Mouse (Mus musculus) thymus, postnatal 10 days (tissue): ENCODE data around the gene Fam170b.

Experiments used
- DNase-seq, 2 experiments: peaks; one replicate each; pipeline ENCODE4 v3.0.0; 2021; ENCODE audit warnings: low spot score in 2 of 2

The Fam170b gene

DNA sequence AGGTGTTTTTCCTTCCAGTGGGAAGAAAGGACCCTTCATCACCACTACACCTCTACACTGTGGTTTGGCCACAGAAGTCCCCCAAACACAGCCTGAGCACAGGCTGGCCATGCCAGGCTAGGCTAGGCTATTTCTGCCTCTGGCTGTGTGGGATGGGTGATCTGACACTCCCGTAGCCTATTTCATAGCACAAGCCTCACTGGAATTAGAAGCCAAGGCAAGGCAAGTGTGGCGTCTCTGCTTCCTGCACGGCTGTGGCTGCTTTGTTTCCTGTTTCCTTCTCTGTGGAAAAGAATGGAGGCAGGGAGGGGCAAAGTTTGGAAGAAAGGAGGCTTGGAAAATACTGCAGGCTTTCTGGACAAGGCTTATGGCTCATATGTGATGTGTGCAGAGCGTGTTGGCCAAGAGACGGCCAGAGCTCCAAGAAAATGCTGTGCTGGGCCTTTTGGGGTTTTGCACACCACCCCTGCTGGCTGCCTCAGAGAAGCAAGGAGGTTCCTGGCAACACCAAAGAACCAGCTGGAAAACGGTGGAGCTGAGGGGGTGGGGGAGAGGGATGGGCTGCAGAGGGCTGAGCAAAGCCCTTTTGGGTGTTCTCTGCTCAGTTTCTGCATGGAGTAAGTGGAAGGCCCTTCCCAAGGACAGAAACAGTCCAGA lies 5.6 kb upstream of the Fam170b start:
- no peak for DNase-seq

DNA sequence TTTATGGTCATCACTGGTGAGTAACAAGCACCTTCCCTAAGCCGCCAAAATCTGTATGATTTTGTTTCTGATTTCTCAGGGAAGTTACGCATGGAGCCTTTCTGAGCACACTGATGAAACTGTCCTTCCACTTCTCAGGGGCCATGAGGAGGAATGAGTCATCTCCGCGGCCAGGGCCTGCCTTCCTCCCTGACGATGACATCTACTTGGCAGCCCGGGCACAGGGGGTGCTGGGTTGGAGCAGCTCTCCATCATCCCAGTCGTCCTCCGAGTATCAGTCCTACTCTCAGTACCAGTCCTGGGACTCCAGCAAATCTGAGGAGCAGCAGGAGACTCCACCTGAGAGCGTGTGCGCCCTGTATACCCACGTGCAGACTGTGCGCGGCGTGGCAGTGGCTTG lies 1.4 kb downstream of the Fam170b start:
- DNase-seq, result no peak

DNA sequence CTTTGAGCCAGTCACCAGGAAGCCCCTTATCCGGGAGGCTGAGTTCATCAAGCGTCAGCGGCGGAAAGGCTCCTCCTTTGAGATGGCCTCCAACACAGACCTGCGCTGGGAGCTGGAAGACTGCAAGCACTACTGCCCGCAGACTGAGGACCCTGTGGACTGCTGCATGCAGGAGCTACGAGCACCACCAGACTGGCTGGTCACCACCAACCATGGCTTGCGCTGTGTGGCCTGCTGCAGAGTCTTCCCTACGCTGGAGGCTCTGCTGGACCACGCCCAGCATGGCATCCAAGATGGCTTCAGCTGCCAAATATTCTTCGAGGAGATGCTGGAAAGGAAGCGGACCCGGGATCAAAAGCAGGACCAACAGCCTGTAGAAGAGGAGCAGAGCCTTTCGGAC lies 1.8 kb downstream of the Fam170b start:
- DNase-seq, result no peak

DNA sequence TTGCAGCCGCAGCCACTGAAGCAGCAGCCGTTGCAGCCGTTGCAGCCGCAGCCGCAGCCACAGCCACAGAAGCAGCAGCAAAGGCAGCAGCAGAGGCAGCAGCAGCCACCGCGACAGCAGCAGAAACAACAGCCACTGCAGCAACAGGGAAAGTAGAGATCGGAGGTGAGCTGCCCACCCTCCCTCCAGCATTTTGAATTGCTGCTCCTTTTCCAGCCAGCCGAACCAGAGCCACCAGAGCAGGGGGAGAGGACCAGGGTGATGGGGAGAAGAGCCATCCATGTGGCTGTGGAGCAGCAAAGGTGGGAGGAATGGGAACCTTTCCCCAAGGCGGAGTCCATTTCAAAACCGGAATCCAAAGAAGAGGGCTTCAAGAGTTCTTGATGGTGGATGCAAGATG lies 2.4 kb downstream of the Fam170b start:
- no peak for DNase-seq

DNA sequence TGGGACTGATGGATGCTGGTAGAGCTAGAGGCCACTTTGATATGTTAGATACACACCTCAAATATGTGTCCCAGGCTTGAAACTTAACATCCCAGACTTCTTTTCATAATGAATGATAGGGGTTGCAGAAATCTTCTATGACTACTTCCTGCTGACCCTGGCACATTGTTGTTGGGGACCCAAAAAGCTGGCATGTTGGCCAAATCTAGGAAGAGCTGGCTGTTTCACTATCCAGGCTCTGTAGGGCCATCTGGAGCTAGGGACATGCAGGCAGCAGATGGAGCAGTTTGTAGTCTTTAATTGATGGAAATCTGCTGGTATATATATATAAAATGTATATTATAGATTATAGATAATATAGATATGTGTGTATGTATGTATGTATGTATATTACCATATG lies 8.3 kb downstream of the Fam170b start:
- no peak for DNase-seq

DNA sequence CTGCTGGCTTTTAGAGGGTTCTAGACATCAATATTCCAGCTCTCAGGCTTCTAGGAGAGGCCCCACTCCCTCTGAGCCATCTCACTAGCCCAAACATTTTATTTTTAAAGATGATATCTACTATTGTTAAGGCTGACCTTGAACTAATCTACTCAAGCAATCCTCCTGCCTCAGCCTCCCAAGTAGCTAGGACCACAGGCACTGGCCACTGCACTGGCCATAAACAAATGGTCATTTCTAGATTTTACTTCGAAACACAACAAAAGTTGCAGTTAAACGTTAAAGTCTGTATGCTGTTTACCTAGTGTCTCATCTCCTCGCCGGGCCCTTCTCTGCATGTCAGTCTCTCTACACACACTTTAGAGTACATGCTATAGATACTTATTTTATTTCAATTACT lies 20.3 kb downstream of the Fam170b start:
- no peak for DNase-seq

DNA sequence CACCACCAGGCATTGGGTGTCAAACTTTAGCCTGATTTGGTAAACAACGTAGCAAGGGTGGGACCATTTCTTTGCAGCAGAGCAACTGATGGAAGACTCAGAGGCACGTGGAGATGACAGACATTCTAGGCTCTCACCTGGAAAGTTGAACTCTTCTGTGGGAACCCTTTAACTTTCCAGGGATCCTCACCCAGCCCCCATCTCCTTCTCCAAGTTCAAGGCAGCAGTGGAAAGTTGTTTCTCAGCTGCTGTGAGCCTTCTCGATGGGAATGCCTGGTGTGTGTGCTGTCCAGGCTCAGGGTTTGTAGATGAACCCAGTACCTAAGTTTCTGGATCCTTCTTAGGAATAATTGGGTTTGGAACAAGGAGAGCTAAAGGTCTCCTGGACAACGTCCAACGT lies 22.5 kb downstream of the Fam170b start:
- no peak for DNase-seq

DNA sequence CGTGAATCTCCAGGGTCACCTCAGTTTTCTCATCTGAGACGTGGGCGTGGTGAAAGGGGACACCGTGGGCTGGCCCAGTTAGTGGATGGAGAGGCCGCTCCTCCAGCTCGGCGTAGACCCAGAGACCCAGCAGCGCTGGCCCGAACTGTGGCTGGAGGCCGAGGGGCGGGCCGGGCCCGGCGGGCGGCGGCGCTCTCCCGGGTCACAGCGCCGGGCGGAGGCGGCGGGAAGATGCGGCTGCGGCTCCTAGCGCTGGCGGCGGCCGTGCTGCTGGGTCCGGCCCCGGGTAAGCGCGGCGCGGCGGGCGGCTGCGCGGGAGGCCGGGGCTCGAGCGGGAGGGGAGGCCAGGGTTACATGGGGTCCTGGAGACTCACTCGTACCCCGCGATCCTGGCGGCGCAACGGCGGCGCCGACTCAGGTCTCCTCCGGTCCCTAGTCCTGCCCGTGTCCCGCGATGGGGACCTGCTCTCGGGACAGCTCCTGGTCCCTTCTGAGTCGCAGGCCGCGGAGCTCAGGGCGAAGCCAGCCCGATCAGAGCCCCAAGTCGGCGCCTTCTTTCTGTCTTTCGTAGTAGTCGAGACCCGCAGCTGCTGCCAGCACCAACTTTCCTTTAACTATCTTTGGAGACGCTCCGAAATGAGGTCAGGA lies 23.0 kb downstream of the Fam170b start, which contains the start of gene Vstm4:
Gene Vstm4 (plus strand): TSS at position 76 of the 648 bp plus-strand sequence.
- no peak for DNase-seq

DNA sequence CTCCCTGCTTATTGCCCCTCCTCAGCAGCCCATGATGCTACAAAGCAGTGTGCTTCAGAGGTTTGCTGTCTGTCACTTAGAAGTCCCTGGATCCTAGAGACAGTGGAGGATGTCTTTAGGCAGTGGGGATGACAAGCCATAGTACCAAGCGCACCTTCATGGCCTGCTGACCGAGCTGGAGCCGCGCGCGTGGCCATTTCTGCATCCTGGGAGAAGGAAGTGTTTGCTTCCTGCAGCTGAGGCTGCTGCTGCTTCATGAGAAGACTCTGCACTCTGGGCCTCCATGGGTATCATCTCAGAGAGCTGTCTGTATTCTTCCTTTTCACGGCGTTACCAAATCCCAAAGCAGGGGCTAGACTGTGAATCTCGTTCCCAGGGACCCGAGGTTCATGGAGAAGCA lies 24.6 kb downstream of the Fam170b start:
- DNase-seq, result no peak

DNA sequence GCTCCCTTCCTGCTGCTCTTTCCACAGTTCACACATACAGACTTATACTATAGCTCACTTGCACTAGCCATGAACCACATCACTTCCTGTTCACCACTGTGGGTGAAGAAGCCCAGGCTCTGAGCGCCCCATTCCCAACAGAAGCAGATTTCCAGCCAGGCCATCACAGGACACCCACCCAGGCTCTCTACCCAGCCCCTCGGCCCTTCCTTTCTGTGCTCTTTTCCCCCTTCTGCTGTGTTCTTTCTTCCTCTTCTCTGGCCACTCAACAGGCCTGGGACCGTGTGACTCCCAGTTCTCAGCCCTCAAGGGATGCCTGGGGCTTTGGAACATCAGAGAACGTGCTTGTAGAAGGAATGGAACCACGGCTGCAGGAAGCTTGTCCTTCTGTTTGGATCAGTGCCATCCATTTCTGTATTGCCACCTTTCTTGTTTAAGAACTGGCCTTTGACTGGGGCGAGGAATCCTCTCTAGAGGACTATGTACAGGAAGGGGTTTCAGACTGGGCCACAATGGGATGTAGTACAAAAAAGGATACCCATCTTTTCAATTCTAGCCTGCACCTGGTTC lies 25.3 kb downstream of the Fam170b start:
- no peak for DNase-seq

DNA sequence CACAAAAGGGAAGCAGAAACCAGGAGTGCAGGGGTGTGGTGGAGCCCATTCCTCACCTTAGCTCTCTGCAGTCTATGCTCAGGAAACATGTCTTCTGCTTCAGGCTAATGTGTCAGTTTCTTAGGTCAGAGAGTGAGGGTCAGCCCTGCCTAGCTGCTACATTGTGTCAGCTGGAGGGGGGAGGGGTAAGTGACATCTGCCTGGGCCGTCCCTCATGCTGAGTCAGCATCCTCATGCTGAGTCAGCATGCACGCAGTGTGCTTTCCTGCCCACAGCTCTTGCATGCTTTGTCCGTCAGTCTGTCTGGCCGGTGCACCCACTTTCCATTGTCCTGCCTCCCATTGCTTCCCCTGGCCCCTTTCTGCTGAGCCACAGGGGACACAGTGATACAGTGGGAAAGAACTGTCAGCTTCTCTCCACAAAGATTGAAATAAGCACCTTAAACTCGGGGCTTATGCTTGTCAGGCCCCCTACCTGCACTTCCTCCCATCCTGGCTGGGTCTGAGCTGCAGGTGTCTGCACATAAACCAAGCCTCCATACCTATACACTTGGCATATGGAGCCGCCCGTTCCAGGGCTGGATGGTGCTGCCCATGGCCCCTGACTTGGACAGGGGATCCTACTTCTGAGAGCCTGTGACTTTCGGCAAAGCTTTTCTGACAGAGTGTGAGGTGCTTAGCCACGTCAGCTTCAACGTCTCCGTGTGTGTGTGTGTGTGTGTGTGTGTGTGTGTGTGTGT lies 26.2 kb downstream of the Fam170b start:
- DNase-seq, result no peak

DNA sequence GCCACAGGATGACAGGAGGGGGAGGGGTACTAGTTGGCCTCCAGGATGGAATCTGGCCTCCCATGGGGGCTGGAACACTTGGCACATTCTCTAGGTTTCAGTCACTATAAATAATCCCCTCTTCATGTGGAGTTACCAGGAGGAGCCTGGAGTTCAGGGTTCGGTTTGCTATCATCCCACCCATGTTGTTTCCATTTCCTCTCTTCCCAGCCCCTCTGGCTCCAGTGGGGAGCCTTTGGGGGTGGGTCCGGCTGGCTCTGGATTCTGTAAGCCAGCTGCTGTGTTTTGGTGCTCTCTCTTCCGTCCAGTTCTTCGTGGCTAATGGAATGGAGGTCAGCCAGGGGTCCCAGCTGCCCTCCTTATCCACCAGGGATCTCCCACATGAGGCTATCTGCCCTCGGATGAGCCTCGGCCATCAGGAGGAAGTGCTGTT lies 27.4 kb downstream of the Fam170b start:
- no peak for DNase-seq

DNA sequence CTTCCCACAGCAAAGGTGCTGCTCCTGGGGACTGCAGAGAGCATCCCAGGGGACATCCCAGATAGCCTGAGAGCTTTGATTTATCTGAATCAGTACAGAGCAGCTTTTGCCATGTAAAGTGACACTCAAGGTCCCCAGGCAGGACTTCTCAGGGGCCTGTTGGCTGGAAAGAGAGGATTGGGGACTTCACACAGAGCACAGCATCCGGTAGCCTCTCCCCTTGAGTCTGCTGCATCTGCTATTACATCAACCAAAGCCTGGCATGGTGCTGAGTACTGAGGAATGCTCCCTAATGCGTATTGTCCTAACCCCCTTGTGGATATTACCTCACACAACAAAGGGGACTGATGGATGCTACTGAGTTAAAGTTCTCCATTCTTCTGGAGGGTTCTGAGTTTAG lies 27.9 kb downstream of the Fam170b start:
- DNase-seq, result no peak

DNA sequence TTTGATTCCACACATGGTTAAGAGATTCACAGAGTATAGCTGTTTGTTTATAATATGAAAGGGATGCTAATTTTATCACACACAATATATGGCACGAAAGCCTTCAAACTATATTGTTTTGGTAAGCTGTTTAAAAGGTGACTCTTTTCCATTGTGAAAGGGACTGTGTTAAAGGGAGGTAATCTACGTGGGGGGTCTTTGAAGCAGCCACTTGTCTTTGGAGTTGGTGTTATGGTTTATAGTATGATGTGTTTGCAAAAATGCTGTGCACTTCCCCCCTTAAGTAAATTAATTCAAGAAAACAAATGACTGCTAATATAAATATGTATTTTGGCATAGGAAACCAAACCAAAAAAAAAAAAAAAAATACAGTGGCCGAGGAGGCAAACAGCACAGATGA lies 31.6 kb downstream of the Fam170b start:
- DNase-seq, result no peak

DNA sequence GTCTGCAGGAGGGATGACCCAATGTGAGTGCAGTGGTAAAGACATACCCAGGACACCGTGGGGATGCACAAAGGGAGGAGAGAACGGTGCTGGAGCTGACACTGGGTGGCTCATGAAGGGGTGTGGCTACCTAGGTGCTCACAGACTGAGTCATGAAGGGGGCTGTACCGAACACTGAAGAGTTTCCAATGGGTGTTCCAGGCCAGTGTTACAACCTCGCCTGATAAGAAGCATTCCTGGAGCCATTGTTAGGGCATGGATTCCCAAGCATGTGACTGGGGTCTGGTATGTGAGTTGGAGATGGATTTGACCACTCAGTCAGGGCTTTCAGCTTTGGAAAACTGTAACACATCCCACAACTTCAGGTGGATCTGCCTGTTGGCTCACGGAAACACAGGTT lies 38.2 kb downstream of the Fam170b start:
- DNase-seq, result no peak

DNA sequence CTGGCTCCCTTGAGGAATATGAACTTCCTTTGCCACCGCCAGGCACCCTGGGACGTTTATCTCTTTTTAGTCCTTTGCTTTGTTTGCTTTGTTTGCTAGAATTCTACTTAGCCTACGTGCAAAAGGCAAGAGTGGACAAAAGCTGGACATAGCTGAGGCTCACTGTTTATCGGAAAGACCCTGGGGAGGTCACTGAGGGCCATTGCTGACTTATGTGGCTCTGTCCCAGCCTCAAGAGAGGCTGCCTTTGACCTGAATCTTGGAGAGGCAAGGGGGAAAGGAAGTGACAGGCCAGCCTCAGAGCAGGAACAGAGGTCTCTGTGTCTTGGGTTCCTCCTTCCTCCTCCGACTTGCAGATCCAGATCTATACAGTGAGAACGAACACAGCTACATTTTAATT lies 43.8 kb downstream of the Fam170b start:
- DNase-seq, result no peak

DNA sequence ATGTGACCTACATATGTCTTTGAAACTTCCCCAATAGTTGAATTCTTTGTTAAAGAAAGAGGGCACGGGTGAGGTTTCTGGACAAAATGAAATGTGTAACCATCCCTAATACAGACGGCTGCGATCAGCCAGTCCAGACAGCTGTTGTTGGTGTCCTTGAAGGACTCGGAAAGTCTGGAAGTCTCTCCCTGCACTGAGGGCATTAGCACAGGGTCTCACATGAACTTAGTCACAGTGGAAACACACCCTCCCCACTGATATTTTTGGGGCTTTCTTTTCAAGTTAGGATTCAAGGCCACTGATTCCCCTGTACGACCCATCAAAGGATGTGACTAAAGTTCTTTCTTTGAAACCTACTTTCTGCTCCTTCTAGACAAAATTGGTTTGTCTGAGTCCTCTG lies 46.6 kb downstream of the Fam170b start:
- DNase-seq, result no peak

DNA sequence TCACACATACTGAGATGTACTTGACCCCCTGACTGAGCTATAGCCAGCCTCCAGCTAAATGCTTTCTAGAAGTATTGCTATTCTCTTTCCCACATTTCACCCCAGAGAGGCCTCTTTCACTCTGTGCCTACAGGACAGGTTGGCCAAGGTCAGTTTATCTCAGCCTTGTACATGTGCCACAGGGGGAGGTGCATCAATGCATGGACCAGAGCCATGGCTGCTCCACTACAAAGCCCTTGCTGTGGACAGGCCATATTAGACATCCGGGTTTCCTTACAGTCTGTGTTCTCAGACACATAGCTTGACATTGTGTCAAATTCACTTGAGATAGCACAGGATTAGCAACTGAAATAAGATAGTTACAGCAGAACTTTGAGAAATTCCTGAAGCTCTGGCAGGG lies 47.9 kb downstream of the Fam170b start:
- DNase-seq, result no peak
